Mouse (Mus musculus) NIH3T3 (cell line): ENCODE measurements around the gene Il17d.

Source experiments
- DNase-seq: peaks from one replicate; pipeline ENCODE4 v3.0.0-alpha.2; 2012; ENCODE audit warnings: low read depth

Gene Il17d

GRCm38 (mm10) chr14:57534961-57535360 is 10.4 kb downstream of the Il17d start:
- peak; percentile 27 for DNase-seq

- peak; percentile 24 for DNase-seq
Measured at GRCm38 (mm10) chr14:57535646-57536045, 11.1 kb downstream of the Il17d start.

- no peak for DNase-seq
Measured at GRCm38 (mm10) chr14:57536820-57537219, 12.2 kb downstream of the Il17d start.

GRCm38 (mm10) chr14:57537261-57538015 is 12.9 kb downstream of the Il17d start:
- no peak for DNase-seq

- no peak for DNase-seq
Measured at GRCm38 (mm10) chr14:57540683-57541082, 16.1 kb downstream of the Il17d start.

- DNase-seq: no peak
Measured at GRCm38 (mm10) chr14:57542231-57542630, 17.7 kb downstream of the Il17d start.

GRCm38 (mm10) chr14:57543420-57544039 is 19.0 kb downstream of the Il17d start:
- no peak for DNase-seq

- no peak for DNase-seq
Measured at GRCm38 (mm10) chr14:57545526-57545925, 20.9 kb downstream of the Il17d start.

GRCm38 (mm10) chr14:57546131-57546530 is 21.6 kb downstream of the Il17d start:
- no peak for DNase-seq

- DNase-seq: no peak
Measured at GRCm38 (mm10) chr14:57546557-57547021, 22.0 kb downstream of the Il17d start.

GRCm38 (mm10) chr14:57547062-57547461 is 22.5 kb downstream of the Il17d start:
- DNase-seq: no peak

GRCm38 (mm10) chr14:57552945-57553344 is 28.4 kb downstream of the Il17d start:
- DNase-seq: no peak

GRCm38 (mm10) chr14:57554434-57554833 is 29.9 kb downstream of the Il17d start:
- DNase-seq: no peak

GRCm38 (mm10) chr14:57555471-57556070 is 31.0 kb downstream of the Il17d start:
- no peak for DNase-seq

- no peak for DNase-seq
Measured at GRCm38 (mm10) chr14:57556922-57557321, 32.3 kb downstream of the Il17d start.

GRCm38 (mm10) chr14:57565626-57566025 is 41.0 kb downstream of the Il17d start:
- no peak for DNase-seq

GRCm38 (mm10) chr14:57571155-57572133 is 46.9 kb downstream of the Il17d start, which contains the start of gene Eef1akmt1:
Eef1akmt1 (minus strand) TSS chr14:57571612.
- peak; percentile 94 for DNase-seq

- peak; percentile 7 for DNase-seq
Measured at GRCm38 (mm10) chr14:57574792-57575587, 50.4 kb downstream of the Il17d start.

GRCm38 (mm10) chr14:57576364-57577060 is 51.9 kb downstream of the Il17d start:
- no peak for DNase-seq

GRCm38 (mm10) chr14:57591830-57592229 is 67.3 kb downstream of the Il17d start:
- DNase-seq: no peak
